Mouse (Mus musculus) liver, embryonic 16.5 days (tissue): ENCODE measurements around the gene Kcnmb4. TPM values are rescaled to one million over a fixed set of nuclear protein-coding genes. Genes with fewer than 3 reads are reported as not detected.

Experiments used
- ATAC-seq: fragments of 200-750 bp; cut with Nextera tagmentation; 2 replicates; pipeline ENCODE4 v1.8.0; 2017; ENCODE audit warnings: low read depth, mild to moderate bottlenecking, moderate number of reproducible peaks, moderate library complexity
- H3K27ac ChIP-seq: fragments of 300-500 bp; sonication (generic); 2 replicates; pipeline ENCODE4 v1.5.1; 2014; ENCODE audit warnings: mild to moderate bottlenecking, low read length
- H3K27me3 ChIP-seq: fragments of 300-500 bp; sonication (generic); 2 replicates; pipeline ENCODE4 v1.6.1; 2014; ENCODE audit warnings: low read depth, low read length, mixed read lengths; ENCODE audit not compliant: control insufficient read depth, insufficient read depth
- H3K36me3 ChIP-seq: fragments of 300-500 bp; sonication (generic); 2 replicates; pipeline ENCODE4 v1.6.1; 2014; ENCODE audit warnings: mild to moderate bottlenecking; ENCODE audit not compliant: control insufficient read depth, insufficient read depth
- H3K4me1 ChIP-seq: fragments of 300-500 bp; sonication (generic); 2 replicates; pipeline ENCODE4 v1.6.1; 2014; ENCODE audit warnings: low read depth, low read length, mixed read lengths; ENCODE audit not compliant: control insufficient read depth
- H3K4me2 ChIP-seq: fragments of 300-500 bp; sonication (generic); 2 replicates; pipeline ENCODE4 v1.6.1; 2014; ENCODE audit warnings: low read depth, low read length, mixed read lengths
- H3K4me3 ChIP-seq: fragments of 300-500 bp; sonication (generic); 2 replicates; pipeline ENCODE4 v1.5.1; 2014; ENCODE audit warnings: low read depth, mild to moderate bottlenecking, low read length
- H3K9ac ChIP-seq: fragments of 300-500 bp; sonication (generic); 2 replicates; pipeline ENCODE4 v1.6.1; 2014; ENCODE audit warnings: low read depth, low read length
- H3K9me3 ChIP-seq: fragments of 300-500 bp; sonication (generic); replicated peaks from 2 replicates; pipeline ENCODE4 v1.6.1; 2016; ENCODE audit warnings: low read length; ENCODE audit not compliant: control insufficient read depth
- WGBS: fragments of 180-500 bp; shearing (Covaris S2); extraction: QIAGEN DNeasy Blood & Tissue Kit; methylation state at CpG from one replicate; pipeline ENCODE4 v1.1.7; 2014; ENCODE audit not compliant: insufficient replicate concordance; 5-methylcytosine and 5-hydroxymethylcytosine counted together
- polyA plus RNA-seq: library from polyadenylated mRNA; unstranded; fragments of >200 nt; fragmentation: Nextera tagmentation; extraction: Ambion mirVana; gene quantifications from 2 replicates; pipeline ENCODE4 v1.2.1, GENCODE M21; 2015

Kcnmb4 gene
- polyA plus RNA-seq, 1 experiment from 2014 or later = 0.18 TPM

DNA sequence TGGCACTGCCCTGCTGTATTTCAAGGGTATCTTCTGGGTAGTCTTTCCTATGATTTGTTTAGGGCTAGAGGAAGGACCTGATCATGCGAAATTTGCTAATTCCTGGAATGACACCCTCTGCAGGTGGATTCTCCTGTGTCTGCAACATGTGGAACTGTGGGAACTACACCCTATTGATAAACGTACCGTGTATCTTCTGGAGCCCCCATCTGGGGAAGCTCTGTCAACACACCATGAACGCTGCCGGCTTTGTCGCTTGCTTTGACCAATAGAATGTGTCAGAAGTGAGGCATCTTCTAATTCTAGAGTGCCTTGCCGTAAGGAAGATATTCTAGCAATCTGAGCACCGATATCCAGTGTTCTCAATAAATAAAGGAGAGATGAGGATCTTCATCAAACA is 28.9 kb downstream of the Kcnmb4 start:
- WGBS = 77% methylated on average over 8 of the region's 8 CpGs
- Histone ChIP-seq H3K9me3 (no peaks in the 10 kb centered on the region), H3K4me3 (no peak overlapping the region), H3K36me3 (no peaks in the 10 kb centered on the region), H3K4me2 (no peak overlapping the region), H3K27ac (no peak overlapping the region), H3K4me1 (no peaks in the 10 kb centered on the region), H3K27me3 (no peaks in the 10 kb centered on the region), H3K9ac (no peak overlapping the region)
- no peak for ATAC-seq

- Histone ChIP-seq H3K4me2 (no peak overlapping the region), H3K9me3 (0 out of 2 replicates have a peak, but pooled peaks cover 4% of the 10 kb centered on the region), H3K4me1 (no peaks in the 10 kb centered on the region), H3K27ac (no peak overlapping the region), H3K36me3 (no peaks in the 10 kb centered on the region), H3K4me3 (no peak overlapping the region), H3K9ac (no peak overlapping the region), H3K27me3 (no peaks in the 10 kb centered on the region)
- no peak for ATAC-seq
- 77% methylated on average over 10 of the region's 10 CpGs for WGBS
Measured at GRCm38 (mm10) chr10:116444371-116444770, 29.3 kb downstream of the Kcnmb4 start.

- WGBS = 92% methylated on average over 7 of the region's 7 CpGs
- 0 out of 2 replicates have a peak, but pooled peaks cover 4% of the 10 kb centered on the region for H3K9me3 ChIP-seq
- H3K4me1 ChIP-seq = no peaks in the 10 kb centered on the region
- no peak overlapping the region for H3K27ac ChIP-seq
- no peaks in the 10 kb centered on the region for H3K27me3 ChIP-seq
- H3K36me3 ChIP-seq = no peaks in the 10 kb centered on the region
- H3K4me2 ChIP-seq = no peak overlapping the region
- no peak overlapping the region for H3K4me3 ChIP-seq
- ATAC-seq = no peak
- H3K9ac ChIP-seq = no peak overlapping the region
Measured at GRCm38 (mm10) chr10:116440946-116441345, 32.7 kb downstream of the Kcnmb4 start.

- H3K4me2 ChIP-seq = no peak overlapping the region
- no peaks in the 10 kb centered on the region for H3K36me3 ChIP-seq
- H3K27me3 ChIP-seq = no peaks in the 10 kb centered on the region
- WGBS = 62% methylated on average over 10 of the region's 10 CpGs
- H3K27ac ChIP-seq = no peak overlapping the region
- H3K4me1 ChIP-seq = no peaks in the 10 kb centered on the region
- H3K4me3 ChIP-seq = no peak overlapping the region
- ATAC-seq = no peak
- H3K9ac ChIP-seq = no peak overlapping the region
- H3K9me3 ChIP-seq = 0 out of 2 replicates have a peak, but pooled peaks cover 4% of the 10 kb centered on the region
Measured at GRCm38 (mm10) chr10:116440088-116440487, 33.6 kb downstream of the Kcnmb4 start.

GRCm38 (mm10) chr10:116435455-116435854 is 38.2 kb downstream of the Kcnmb4 start:
- Histone ChIP-seq H3K27ac (no peak overlapping the region), H3K4me3 (no peak overlapping the region), H3K4me1 (no peaks in the 10 kb centered on the region), H3K9me3 (0 out of 2 replicates have a peak, but pooled peaks cover 4% of the 10 kb centered on the region), H3K36me3 (no peaks in the 10 kb centered on the region), H3K4me2 (no peak overlapping the region), H3K27me3 (no peaks in the 10 kb centered on the region), H3K9ac (no peak overlapping the region)
- 71% methylated on average over 12 of the region's 12 CpGs for WGBS
- ATAC-seq = no peak

- H3K27me3 ChIP-seq = no peaks in the 10 kb centered on the region
- no peak overlapping the region for H3K4me2 ChIP-seq
- H3K27ac ChIP-seq = no peak overlapping the region
- H3K36me3 ChIP-seq = no peaks in the 10 kb centered on the region
- H3K4me1 ChIP-seq = no peaks in the 10 kb centered on the region
- H3K4me3 ChIP-seq = no peak overlapping the region
- WGBS = 66% methylated on average over 7 of the region's 7 CpGs
- ATAC-seq = no peak
- H3K9me3 ChIP-seq = no peaks in the 10 kb centered on the region
- H3K9ac ChIP-seq = no peak overlapping the region
Measured at GRCm38 (mm10) chr10:116432421-116432820, 41.3 kb downstream of the Kcnmb4 start.

DNA sequence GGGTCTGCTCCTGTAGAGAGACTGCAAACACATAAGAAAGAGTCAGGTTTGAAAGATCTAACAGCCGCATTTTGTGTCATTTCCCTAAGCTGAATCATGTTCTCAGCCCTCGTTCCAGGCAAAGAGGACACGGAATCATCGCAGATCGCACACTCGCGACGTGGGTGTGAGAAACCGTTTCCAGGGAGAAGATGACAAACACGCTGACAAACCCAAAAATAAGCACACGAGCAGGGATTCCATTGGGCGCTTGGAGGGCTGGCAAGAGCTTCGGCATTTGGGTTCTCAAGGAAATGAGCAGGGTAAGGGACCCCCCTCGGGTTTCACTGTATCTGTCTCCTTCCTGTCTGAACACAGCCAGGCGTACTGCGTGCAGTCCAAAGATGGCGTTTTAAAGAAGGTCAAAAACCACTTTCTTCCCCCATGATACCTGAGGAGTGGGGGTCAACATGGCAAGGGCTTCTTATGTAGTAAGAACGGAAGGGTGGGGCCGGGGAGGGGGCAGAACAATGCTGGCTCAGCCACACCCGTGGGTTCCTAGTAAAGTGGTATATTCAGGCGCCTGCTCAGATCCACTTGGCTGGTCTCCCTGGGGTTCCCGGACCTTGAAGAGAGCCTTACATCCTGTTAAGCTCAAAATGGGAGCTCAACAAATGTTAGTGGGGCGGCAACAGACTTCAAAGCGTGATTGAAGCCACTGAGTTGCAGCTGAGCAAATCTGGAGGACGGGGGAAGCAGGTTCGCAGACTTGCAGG is 45.5 kb downstream of the Kcnmb4 start:
- no peak overlapping the region for H3K4me3 ChIP-seq
- no peaks in the 10 kb centered on the region for H3K27me3 ChIP-seq
- no peak overlapping the region for H3K4me2 ChIP-seq
- no peak for ATAC-seq
- no peak overlapping the region for H3K27ac ChIP-seq
- no peaks in the 10 kb centered on the region for H3K9me3 ChIP-seq
- no peak overlapping the region for H3K9ac ChIP-seq
- no peaks in the 10 kb centered on the region for H3K36me3 ChIP-seq
- no peaks in the 10 kb centered on the region for H3K4me1 ChIP-seq
- 80% methylated on average over 26 of the region's 26 CpGs for WGBS

- no peak overlapping the region for H3K27ac ChIP-seq
- ATAC-seq = no peak
- 62% methylated on average over 7 of the region's 7 CpGs for WGBS
- no peaks in the 10 kb centered on the region for H3K9me3 ChIP-seq
- H3K9ac ChIP-seq = no peak overlapping the region
- H3K4me1 ChIP-seq = no peaks in the 10 kb centered on the region
- H3K36me3 ChIP-seq = no peaks in the 10 kb centered on the region
- H3K4me2 ChIP-seq = no peak overlapping the region
- H3K4me3 ChIP-seq = no peak overlapping the region
- no peaks in the 10 kb centered on the region for H3K27me3 ChIP-seq
Measured at GRCm38 (mm10) chr10:116426176-116426575, 47.5 kb downstream of the Kcnmb4 start.

DNA sequence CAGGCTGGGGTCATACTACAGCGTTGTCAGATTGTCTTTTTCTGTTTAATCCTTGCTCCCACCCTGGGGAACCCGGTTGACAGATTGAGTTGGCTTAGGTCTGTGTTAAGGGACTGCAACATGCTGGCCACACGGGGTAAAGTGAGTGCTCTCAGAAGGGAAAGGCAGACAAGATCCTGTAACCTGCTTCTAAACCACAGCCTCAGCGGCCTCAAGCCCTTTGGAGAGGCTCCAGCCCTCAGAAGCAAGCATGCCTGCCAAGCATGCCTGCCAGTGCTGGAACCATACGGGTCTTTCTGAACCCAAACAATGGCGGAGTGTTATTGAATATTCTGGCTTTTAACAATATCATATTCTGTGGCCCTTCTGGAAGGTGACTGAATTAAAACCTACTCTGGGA is 48.8 kb downstream of the Kcnmb4 start:
- H3K27ac ChIP-seq = no peak overlapping the region
- no peak overlapping the region for H3K4me3 ChIP-seq
- H3K4me2 ChIP-seq = no peak overlapping the region
- 67% methylated on average over 6 of the region's 6 CpGs for WGBS
- no peak for ATAC-seq
- no peaks in the 10 kb centered on the region for H3K4me1 ChIP-seq
- H3K36me3 ChIP-seq = no peaks in the 10 kb centered on the region
- no peak overlapping the region for H3K9ac ChIP-seq
- H3K9me3 ChIP-seq = no peaks in the 10 kb centered on the region
- H3K27me3 ChIP-seq = no peaks in the 10 kb centered on the region
